Mouse (Mus musculus) liver, embryonic 15.5 days (tissue): ENCODE data around the gene Slc22a3. TPM values are rescaled to one million over a fixed set of nuclear protein-coding genes. Genes with fewer than 3 reads are reported as not detected.

Source experiments
- ATAC-seq: fragments of 200-750 bp; cut with Nextera tagmentation; 2 replicates; pipeline ENCODE4 v1.8.0; 2017; ENCODE audit warnings: moderate number of reproducible peaks, mild to moderate bottlenecking, moderate library complexity; ENCODE audit not compliant: insufficient read depth
- H3K27ac ChIP-seq: fragments of 300-500 bp; sonication (generic); replicated peaks from 2 replicates; pipeline ENCODE4 v1.5.1; 2015; ENCODE audit warnings: mild to moderate bottlenecking, inconsistent platforms
- H3K27me3 ChIP-seq: fragments of 300-500 bp; sonication (generic); 2 replicates; pipeline ENCODE4 v1.6.1; 2015; ENCODE audit warnings: mild to moderate bottlenecking, inconsistent platforms
- H3K36me3 ChIP-seq: fragments of 300-500 bp; sonication (generic); replicated peaks from 2 replicates; pipeline ENCODE4 v1.6.1; 2015; ENCODE audit warnings: moderate library complexity, mild to moderate bottlenecking, inconsistent platforms
- H3K4me1 ChIP-seq: fragments of 300-500 bp; sonication (generic); replicated peaks from 2 replicates; pipeline ENCODE4 v1.6.1; 2015; ENCODE audit warnings: inconsistent platforms
- H3K4me2 ChIP-seq: fragments of 300-500 bp; sonication (generic); 2 replicates; pipeline ENCODE4 v1.6.1; 2015; ENCODE audit warnings: moderate library complexity, mild to moderate bottlenecking, inconsistent platforms
- H3K4me3 ChIP-seq: fragments of 300-500 bp; sonication (generic); replicated peaks from 2 replicates; pipeline ENCODE4 v1.5.1; 2015; ENCODE audit warnings: mild to moderate bottlenecking, inconsistent platforms
- H3K9ac ChIP-seq: fragments of 300-500 bp; sonication (generic); 2 replicates; pipeline ENCODE4 v1.6.1; 2015; ENCODE audit warnings: moderate library complexity, mild to moderate bottlenecking, inconsistent platforms
- H3K9me3 ChIP-seq: fragments of 300-500 bp; sonication (generic); replicated peaks from 2 replicates; pipeline ENCODE4 v1.6.1; 2016; ENCODE audit warnings: inconsistent platforms
- WGBS: fragments of 180-500 bp; shearing (Covaris S2); methylation state at CpG from one replicate; pipeline ENCODE4 v1.1.7; 2015; ENCODE audit warnings: mixed read lengths; ENCODE audit not compliant: insufficient replicate concordance; 5-methylcytosine and 5-hydroxymethylcytosine counted together
- polyA plus RNA-seq: library from polyadenylated mRNA; unstranded; fragments of >200 nt; fragmentation: Nextera tagmentation; extraction: Ambion mirVana; gene quantifications from 2 replicates; pipeline ENCODE4 v1.2.1, GENCODE M21; 2015

Gene Slc22a3
- polyA plus RNA-seq, 1 experiment from 2014 or later: 0.48 TPM

- H3K9me3 ChIP-seq: no peaks in the 10 kb centered on the region
- H3K4me2 ChIP-seq: no peak overlapping the region
- H3K27me3 ChIP-seq: no peaks in the 10 kb centered on the region
- ATAC-seq: no peak
- H3K36me3 ChIP-seq: no peaks in the 10 kb centered on the region
- 55% methylated on average over 4 of the region's 4 CpGs for WGBS
- no peak overlapping the region for H3K9ac ChIP-seq
- H3K4me3 ChIP-seq: no peak overlapping the region
- no peak overlapping the region for H3K27ac ChIP-seq
- no peaks in the 10 kb centered on the region for H3K4me1 ChIP-seq
Observed at GRCm38 (mm10) chr17:12466501-12467000, 41.0 kb downstream of the Slc22a3 start.

GRCm38 (mm10) chr17:12461168-12461567, 46.3 kb downstream of the Slc22a3 start:
- ATAC-seq: no peak
- Histone ChIP-seq H3K4me2 (no peak overlapping the region), H3K9me3 (no peaks in the 10 kb centered on the region), H3K27ac (no peak overlapping the region), H3K4me3 (no peak overlapping the region), H3K36me3 (no peaks in the 10 kb centered on the region), H3K27me3 (no peaks in the 10 kb centered on the region), H3K4me1 (no peaks in the 10 kb centered on the region), H3K9ac (no peak overlapping the region)

- Histone ChIP-seq H3K36me3 (no peaks in the 10 kb centered on the region), H3K4me3 (no peak overlapping the region), H3K27me3 (no peaks in the 10 kb centered on the region), H3K9me3 (no peaks in the 10 kb centered on the region), H3K27ac (no peak overlapping the region), H3K9ac (no peak overlapping the region), H3K4me2 (no peak overlapping the region), H3K4me1 (no peaks in the 10 kb centered on the region)
- 68% methylated on average over 5 of the region's 5 CpGs for WGBS
- ATAC-seq: no peak
Observed at GRCm38 (mm10) chr17:12455143-12455790, 52.2 kb downstream of the Slc22a3 start.

GRCm38 (mm10) chr17:12453691-12454090, 53.8 kb downstream of the Slc22a3 start:
- no peak overlapping the region for H3K9ac ChIP-seq
- no peak overlapping the region for H3K4me2 ChIP-seq
- H3K4me1 ChIP-seq: no peaks in the 10 kb centered on the region
- WGBS: 71% methylated on average over 6 of the region's 6 CpGs
- ATAC-seq: no peak
- H3K27me3 ChIP-seq: no peaks in the 10 kb centered on the region
- H3K9me3 ChIP-seq: no peaks in the 10 kb centered on the region
- no peak overlapping the region for H3K27ac ChIP-seq
- no peaks in the 10 kb centered on the region for H3K36me3 ChIP-seq
- H3K4me3 ChIP-seq: no peak overlapping the region

GRCm38 (mm10) chr17:12452862-12453531, 54.5 kb downstream of the Slc22a3 start:
- Histone ChIP-seq H3K27me3 (no peaks in the 10 kb centered on the region), H3K27ac (no peak overlapping the region), H3K4me2 (no peak overlapping the region), H3K9me3 (no peaks in the 10 kb centered on the region), H3K36me3 (no peaks in the 10 kb centered on the region), H3K4me1 (no peaks in the 10 kb centered on the region), H3K4me3 (no peak overlapping the region), H3K9ac (no peak overlapping the region)
- no peak for ATAC-seq
- 70% methylated on average over 11 of the region's 11 CpGs for WGBS

GRCm38 (mm10) chr17:12451234-12451633, 56.3 kb downstream of the Slc22a3 start:
- H3K4me1 ChIP-seq: no peaks in the 10 kb centered on the region
- H3K27me3 ChIP-seq: no peaks in the 10 kb centered on the region
- no peak overlapping the region for H3K4me2 ChIP-seq
- H3K4me3 ChIP-seq: no peak overlapping the region
- no peak overlapping the region for H3K27ac ChIP-seq
- 79% methylated on average over 4 of the region's 4 CpGs for WGBS
- H3K36me3 ChIP-seq: no peaks in the 10 kb centered on the region
- ATAC-seq: no peak
- H3K9me3 ChIP-seq: no peaks in the 10 kb centered on the region
- no peak overlapping the region for H3K9ac ChIP-seq

- Histone ChIP-seq H3K27me3 (no peaks in the 10 kb centered on the region), H3K9ac (no peak overlapping the region), H3K4me2 (no peak overlapping the region), H3K4me1 (no peaks in the 10 kb centered on the region), H3K4me3 (no peak overlapping the region), H3K9me3 (no peaks in the 10 kb centered on the region), H3K27ac (no peak overlapping the region), H3K36me3 (no peaks in the 10 kb centered on the region)
- ATAC-seq: no peak
- 67% methylated on average over 2 of the region's 2 CpGs for WGBS
Observed at GRCm38 (mm10) chr17:12444561-12444960, 62.9 kb downstream of the Slc22a3 start.

GRCm38 (mm10) chr17:12437771-12438170, 69.7 kb downstream of the Slc22a3 start:
- WGBS: 73% methylated on average over 10 of the region's 10 CpGs
- no peak for ATAC-seq

GRCm38 (mm10) chr17:12431707-12432106, 75.8 kb downstream of the Slc22a3 start:
- no peak overlapping the region for H3K9ac ChIP-seq
- H3K4me1 ChIP-seq: peaks cover 7% of the 10 kb centered on the region
- ATAC-seq: no peak
- no peaks in the 10 kb centered on the region for H3K36me3 ChIP-seq
- H3K9me3 ChIP-seq: no peaks in the 10 kb centered on the region
- H3K4me2 ChIP-seq: no peak overlapping the region
- no peak overlapping the region for H3K27ac ChIP-seq
- no peaks in the 10 kb centered on the region for H3K27me3 ChIP-seq
- H3K4me3 ChIP-seq: no peak overlapping the region
- 47% methylated on average over 5 of the region's 5 CpGs for whole genome bisulfite sequencing

More at GRCm38 (mm10) chr17:12437771-12438170, 69.7 kb downstream of the Slc22a3 start:
- no peak overlapping the region for H3K4me3 ChIP-seq
- H3K36me3 ChIP-seq: no peaks in the 10 kb centered on the region
- no peaks in the 10 kb centered on the region for H3K9me3 ChIP-seq
- H3K27ac ChIP-seq: no peak overlapping the region
- H3K9ac ChIP-seq: no peak overlapping the region
- no peaks in the 10 kb centered on the region for H3K4me1 ChIP-seq
- no peaks in the 10 kb centered on the region for H3K27me3 ChIP-seq
- no peak overlapping the region for H3K4me2 ChIP-seq

GRCm38 (mm10) chr17:12428369-12428768, 79.1 kb downstream of the Slc22a3 start:
- H3K4me2 ChIP-seq: no peak overlapping the region
- H3K36me3 ChIP-seq: no peaks in the 10 kb centered on the region
- no peak overlapping the region for H3K4me3 ChIP-seq
- no peak overlapping the region for H3K9ac ChIP-seq
- H3K27ac ChIP-seq: no peak overlapping the region
- H3K27me3 ChIP-seq: no peaks in the 10 kb centered on the region
- H3K4me1 ChIP-seq: peaks cover 7% of the 10 kb centered on the region
- no peaks in the 10 kb centered on the region for H3K9me3 ChIP-seq
- no peak for ATAC-seq

- Histone ChIP-seq H3K36me3 (no peaks in the 10 kb centered on the region), H3K27me3 (no peaks in the 10 kb centered on the region), H3K4me3 (no peak overlapping the region), H3K9me3 (no peaks in the 10 kb centered on the region), H3K4me1 (peaks cover 7% of the 10 kb centered on the region), H3K27ac (no peak overlapping the region), H3K4me2 (no peak overlapping the region), H3K9ac (no peak overlapping the region)
- WGBS: 18% methylated on average over 3 of the region's 3 CpGs
- ATAC-seq: peak; percentile 68; the same call in 1 of the 2 replicates
Observed at GRCm38 (mm10) chr17:12427156-12427555, 80.3 kb downstream of the Slc22a3 start.
